Mouse (Mus musculus) cortical plate, adult 2 months (tissue): Measurements from ENCODE around the gene Psmc4.

ENCODE experiments used
- CTCF ChIP-seq: fragments of 200-500 bp; IDR thresholded peaks from 2 replicates; pipeline ENCODE4 v1.5.1; 2011; ENCODE audit warnings: mild to moderate bottlenecking, control low read depth, low read length; ENCODE audit not compliant: insufficient read depth; ENCODE audit errors: extremely low read depth
- POLR2A ChIP-seq: fragments of 200-500 bp; IDR thresholded peaks from 2 replicates; pipeline ENCODE4 v1.6.1; 2011; ENCODE audit warnings: mild to moderate bottlenecking, low read length, control low read depth; ENCODE audit not compliant: insufficient read depth; ENCODE audit errors: extremely low read depth

GRCm38 (mm10) chr7:28084215-28084614, 34.3 kb upstream of the Psmc4 start:
- TF ChIP-seq CTCF (no peak), POLR2A (no peak)
